Mouse (Mus musculus) retina, adult 2 months (tissue): Measurements from ENCODE around the gene Cpt1b.
"Not testable (repeated sequence)": the region's sequence is repeated elsewhere in the genome, so short reads cannot be mapped to it uniquely, and the experiment has no call there.

Experiments used
- DNase-seq: peaks from one replicate; pipeline ENCODE4 v3.0.0-alpha.2; 2012; ENCODE audit warnings: low read depth, low spot score

The Cpt1b gene

GRCm38 (mm10) chr15:89432946-89433345, 7.3 kb upstream of the Cpt1b start:
- DNase-seq: no peak

- no peak for DNase-seq
Measured at GRCm38 (mm10) chr15:89431806-89432205, 6.1 kb upstream of the Cpt1b start.

- no peak for DNase-seq
Measured at GRCm38 (mm10) chr15:89431271-89431670, 5.6 kb upstream of the Cpt1b start.

GRCm38 (mm10) chr15:89430771-89431170, 5.1 kb upstream of the Cpt1b start:
- not testable (repeated sequence) for DNase-seq

GRCm38 (mm10) chr15:89430341-89430740, 4.7 kb upstream of the Cpt1b start:
- no peak for DNase-seq

GRCm38 (mm10) chr15:89429352-89430221, 3.9 kb upstream of the Cpt1b start, which contains the start of the genes C730034F03Rik, Gm44502 and Chkb:
Gene C730034F03Rik, plus strand, starts transcription at chr15:89429589.
Gene Gm44502, minus strand, starts transcription at chr15:89429696.
Gene Chkb, minus strand, starts transcription at chr15:89429908.
- DNase-seq: peak; percentile 87

GRCm38 (mm10) chr15:89428821-89429351, 3.2 kb upstream of the Cpt1b start:
- DNase-seq: no peak

GRCm38 (mm10) chr15:89428136-89428790, 2.6 kb upstream of the Cpt1b start:
- DNase-seq: no peak

- no peak for DNase-seq
Measured at GRCm38 (mm10) chr15:89426716-89427115, 1.1 kb upstream of the Cpt1b start.

- DNase-seq: no peak
Measured at GRCm38 (mm10) chr15:89424621-89425020, 1.0 kb downstream of the Cpt1b start.

- DNase-seq: no peak
Measured at GRCm38 (mm10) chr15:89421938-89422337, 3.7 kb downstream of the Cpt1b start.

GRCm38 (mm10) chr15:89415282-89415681, 10.4 kb downstream of the Cpt1b start:
- no peak for DNase-seq

- DNase-seq: no peak
Measured at GRCm38 (mm10) chr15:89410118-89410517, 15.5 kb downstream of the Cpt1b start, which contains the start of gene Syce3. Gene Syce3, minus strand, starts transcription at chr15:89410503.

- no peak for DNase-seq
Measured at GRCm38 (mm10) chr15:89406691-89407090, 19.0 kb downstream of the Cpt1b start.

- DNase-seq: no peak
Measured at GRCm38 (mm10) chr15:89404831-89405623, 20.6 kb downstream of the Cpt1b start.

- no peak for DNase-seq
Measured at GRCm38 (mm10) chr15:89402471-89402870, 23.2 kb downstream of the Cpt1b start.

- DNase-seq: no peak
Measured at GRCm38 (mm10) chr15:89399716-89400115, 25.9 kb downstream of the Cpt1b start.

- DNase-seq: no peak
Measured at GRCm38 (mm10) chr15:89398146-89398545, 27.5 kb downstream of the Cpt1b start.

GRCm38 (mm10) chr15:89396883-89397282, 28.8 kb downstream of the Cpt1b start:
- DNase-seq: no peak

GRCm38 (mm10) chr15:89390081-89390480, 35.6 kb downstream of the Cpt1b start:
- DNase-seq: no peak

GRCm38 (mm10) chr15:89387127-89387526, 38.5 kb downstream of the Cpt1b start:
- no peak for DNase-seq

GRCm38 (mm10) chr15:89384617-89385016, 41.0 kb downstream of the Cpt1b start, which contains the start of gene Klhdc7b:
Gene Klhdc7b, plus strand, starts transcription at chr15:89384917.
- DNase-seq: no peak
